Mouse (Mus musculus) large intestine, adult 2 months (tissue): ENCODE data around the gene Tsg101. TPM values are rescaled to one million over a fixed set of nuclear protein-coding genes. Genes with fewer than 3 reads are reported as not detected.

Experiments
- DNase-seq: peaks from one replicate; pipeline ENCODE4 v3.0.0-alpha.2; 2012; ENCODE audit warnings: low read depth, low spot score
- WGBS: fragments of 180-500 bp; shearing (Covaris S2); methylation state at CpG from one replicate; pipeline ENCODE4 v1.1.7; 2018; 5-methylcytosine and 5-hydroxymethylcytosine counted together
- polyA plus RNA-seq: library from polyadenylated mRNA; depleted of rRNA; stranded (reverse); fragments of >200 nt; gene quantifications from 2 replicates; pipeline ENCODE4 v1.2.3, GENCODE M21; 2012; rRNA removed

The Tsg101 gene
- polyA plus RNA-seq, 1 experiment: 71.2 TPM

- WGBS: 22% methylated on average over 7 of the region's 7 CpGs
- DNase-seq: no peak
Measured at GRCm38 (mm10) chr7:46839446-46839845, 80.3 kb downstream of the Tsg101 start.

Other genes with a start within 250 kb of the Tsg101 start
- gene Tph1, start 247.4 kb downstream of the Tsg101 start, polyA plus RNA-seq: 1.6 and 2.9 TPM in 2 replicates
- 5.1 and 6.0 TPM in 2 replicates for gene Saal1, start 209.3 kb downstream of the Tsg101 start, polyA plus RNA-seq
- 1.7 and 4.0 TPM in 2 replicates for gene Saa3, start 204.3 kb downstream of the Tsg101 start, polyA plus RNA-seq
- 0.05 TPM in 1 of 2 replicates, not detected in the other for gene Saa4, start 187.4 kb downstream of the Tsg101 start, polyA plus RNA-seq
- 4.3 and 434 TPM in 2 replicates for gene Saa1, start 177.0 kb downstream of the Tsg101 start, polyA plus RNA-seq
- 0.34 and 13.7 TPM in 2 replicates for gene Saa2, start 168.2 kb downstream of the Tsg101 start, polyA plus RNA-seq
- 27.6 and 33.9 TPM in 2 replicates for gene Hps5, start 123.9 kb downstream of the Tsg101 start, polyA plus RNA-seq
- 6.9 and 10.2 TPM in 2 replicates for gene Gtf2h1, start 123.9 kb downstream of the Tsg101 start, polyA plus RNA-seq
- gene Ldha, start 78.5 kb downstream of the Tsg101 start, polyA plus RNA-seq: 1,305 and 1,564 TPM in 2 replicates
- gene Ldhc, start 58.8 kb downstream of the Tsg101 start, polyA plus RNA-seq: not detected in 2 replicates
- gene Uevld, start 38.6 kb upstream of the Tsg101 start, polyA plus RNA-seq: 2.5 and 4.3 TPM in 2 replicates
- not detected in 2 replicates for gene Gm9999, start 63.6 kb upstream of the Tsg101 start, polyA plus RNA-seq
- gene Spty2d1, start 88.4 kb upstream of the Tsg101 start, polyA plus RNA-seq: 3.8 and 6.2 TPM in 2 replicates
- gene Tmem86a, start 130.6 kb upstream of the Tsg101 start, polyA plus RNA-seq: 52.8 and 183 TPM in 2 replicates
- 0.21 and 1.2 TPM in 2 replicates for gene Ptpn5, start 213.7 kb upstream of the Tsg101 start, polyA plus RNA-seq